Comparison of ENCODE assay signal across 14 mouse cellular contexts in the genomic region with DNA sequence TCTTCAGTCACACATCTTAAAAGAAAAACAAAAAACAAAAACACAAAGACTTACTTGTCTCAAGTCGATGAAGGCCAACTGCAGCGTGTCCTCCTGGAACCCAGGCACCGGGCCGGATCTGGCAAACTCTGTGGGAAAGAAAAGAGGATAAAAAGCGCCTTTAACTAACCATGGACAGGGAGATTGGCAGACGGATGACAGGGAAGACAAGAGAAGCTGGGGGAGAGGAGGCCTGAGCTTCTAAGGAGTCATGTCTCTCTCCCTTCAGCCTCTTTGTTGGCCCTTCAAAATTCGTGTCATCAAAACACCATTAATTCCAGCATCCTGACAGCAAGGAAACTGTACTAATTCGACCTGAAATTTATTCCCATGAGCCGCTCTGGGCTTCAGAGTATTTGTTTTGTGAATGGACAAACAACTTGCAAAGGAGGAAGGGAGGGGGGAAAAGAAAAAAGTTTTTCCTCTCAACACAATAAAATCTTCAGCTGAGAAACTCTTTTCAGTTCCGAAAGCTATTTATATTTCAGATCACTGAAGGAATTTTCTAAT.
A peak's percentile ranks its signal among the peaks of the same experiment; 100 is the strongest.
DNase-seq lines count a peak whose midpoint lies in the region; ATAC-seq lines count a peak whose summit lies in the region.
"Had no signal": no experiment of that assay in that cellular context is flagged by ENCODE, and none has a peak within 500 bp of the region (broad histone marks: within the 10 kb centered on the region; RNA-seq: fewer than 3 reads in every experiment).

No protein-coding gene starts in this region.

- H3K4me3 ChIP-seq in hindbrain, embryonic 11.5 days (ENCODE audit: low read depth, low read length), result no peak overlapping the region
- no peak overlapping the region for H3K4me3 ChIP-seq in midbrain, embryonic 14.5 days (replicated peaks; ENCODE audit: low read depth, low read length)
- H3K4me3 ChIP-seq: liver, embryonic 13.5 days had no signal

- no peaks in the 10 kb centered on the region for H3K36me3 ChIP-seq in hindbrain, embryonic 11.5 days (ENCODE audit: control insufficient read depth, insufficient read depth, low read length)
- H3K36me3 ChIP-seq in midbrain, embryonic 14.5 days (ENCODE audit: control insufficient read depth, insufficient read depth, low read length), result no peaks in the 10 kb centered on the region
- H3K36me3 ChIP-seq: liver, embryonic 13.5 days had no signal

- peak; percentile 21 to 54 for DNase-seq in layer of hippocampus, postnatal 14 days (ENCODE audit: low spot score in 2 of 2)
- no peak for DNase-seq in layer of hippocampus, postnatal 36 days
- peak; percentile 18 for DNase-seq in embryo, embryonic 10 days (ENCODE audit: low spot score)
- peak; percentile 67 for DNase-seq in hindbrain, embryonic 11.5 days (ENCODE audit: low spot score)
- DNase-seq in midbrain, embryonic 14.5 days, result peak; percentile 74
- DNase-seq in adrenal gland, postnatal 10 days, result no peak
- no peak for DNase-seq in left cerebral cortex, postnatal 36 days (ENCODE audit: low spot score in 2 of 2)
- DNase-seq: adrenal gland, postnatal 25 days; gastrocnemius, postnatal 14 days; liver, embryonic 13.5 days; lung, postnatal 10 days; spleen, adult 18-20 months had no signal

- no peak overlapping the region for H3K27ac ChIP-seq in hindbrain, embryonic 11.5 days (ENCODE audit: low read depth, low read length)
- peak overlapping the region; percentile 50; the same call in 1 of the 2 replicates for H3K27ac ChIP-seq in midbrain, embryonic 14.5 days (replicated peaks; ENCODE audit: low read depth, low read length)
- H3K27ac ChIP-seq: kidney, postnatal 0 days; liver, embryonic 13.5 days had no signal

- 0 out of 2 replicates have a peak, but pooled peaks cover 5% of the 10 kb centered on the region for H3K4me1 ChIP-seq in hindbrain, embryonic 11.5 days (replicated peaks; ENCODE audit: control insufficient read depth, insufficient read depth, low read length)
- peaks cover 15% of the 10 kb centered on the region for H3K4me1 ChIP-seq in midbrain, embryonic 14.5 days (ENCODE audit: control insufficient read depth, insufficient read depth, low read length)

- no peak overlapping the region for H3K9ac ChIP-seq in hindbrain, embryonic 11.5 days (ENCODE audit: low read depth, low read length)
- H3K9ac ChIP-seq in midbrain, embryonic 14.5 days (replicated peaks; ENCODE audit: low read length), result no peak overlapping the region
- H3K9ac ChIP-seq: liver, embryonic 13.5 days had no signal

- intact Hi-C loops in left cerebral cortex, postnatal 36 days (cut with DNase I), result no loop called here

- WGBS in hindbrain, embryonic 11.5 days, result 17% methylated on average over 10 of the region's 10 CpGs
- 7% methylated on average over 10 of the region's 10 CpGs for WGBS in midbrain, embryonic 14.5 days

- H3K9me3 ChIP-seq in hindbrain, embryonic 11.5 days (ENCODE audit: control insufficient read depth, low read length), result no peaks in the 10 kb centered on the region
- H3K9me3 ChIP-seq in midbrain, embryonic 14.5 days (ENCODE audit: control insufficient read depth, low read length), result no peaks in the 10 kb centered on the region
- H3K9me3 ChIP-seq: liver, embryonic 13.5 days had no signal

- H3K4me2 ChIP-seq in hindbrain, embryonic 11.5 days (replicated peaks; ENCODE audit: low read depth, low read length), result no peak overlapping the region
- H3K4me2 ChIP-seq in midbrain, embryonic 14.5 days (ENCODE audit: low read length), result no peak overlapping the region
- H3K4me2 ChIP-seq: liver, embryonic 13.5 days had no signal

- ATAC-seq in hindbrain, embryonic 11.5 days (ENCODE audit: low FRiP score), result peak; percentile 84
- peak; percentile 82 for ATAC-seq in midbrain, embryonic 14.5 days (ENCODE audit: low FRiP score, low TSS enrichment)
- ATAC-seq: inflammation-experienced regulatory T-cells, adult 6 months had no signal

- H3K27me3 ChIP-seq in hindbrain, embryonic 11.5 days (ENCODE audit: control insufficient read depth, insufficient read depth, low read length), result no peaks in the 10 kb centered on the region
- H3K27me3 ChIP-seq in midbrain, embryonic 14.5 days (ENCODE audit: control insufficient read depth, insufficient read depth, low read length), result no peaks in the 10 kb centered on the region
- H3K27me3 ChIP-seq: liver, embryonic 13.5 days had no signal

Comparison
In these comparisons a context has a peak if more than half of its experiments do, and no peak if none do; other contexts are left out.
1. DNase-seq: peak in layer of hippocampus, postnatal 14 days (2 of 2), embryo, embryonic 10 days (single experiment), hindbrain, embryonic 11.5 days (single experiment) and midbrain, embryonic 14.5 days (single experiment); none in layer of hippocampus, postnatal 36 days (0 of 2), adrenal gland, postnatal 10 days (single experiment) and left cerebral cortex, postnatal 36 days (0 of 2).